Mouse (Mus musculus) lung, embryonic 15.5 days (tissue): ENCODE measurements around the gene Ttc25. TPM values are rescaled to one million over a fixed set of nuclear protein-coding genes. Genes with fewer than 3 reads are reported as not detected.
A peak's percentile ranks its signal among the peaks of the same experiment; 100 is the strongest.
"Not testable (repeated sequence)": the region's sequence is repeated elsewhere in the genome, so short reads cannot be mapped to it uniquely, and the experiment has no call there.

ENCODE experiments used
- ATAC-seq: fragments of 200-750 bp; cut with Nextera tagmentation; 2 replicates; pipeline ENCODE4 v1.8.0; 2017; ENCODE audit warnings: moderate number of reproducible peaks, borderline replicate concordance; ENCODE audit not compliant: low FRiP score, low TSS enrichment; ENCODE audit errors: extremely low read depth
- H3K27ac ChIP-seq: fragments of 300-500 bp; sonication (generic); 2 replicates; pipeline ENCODE4 v1.5.1; 2015; ENCODE audit warnings: moderate library complexity, mild to moderate bottlenecking, inconsistent platforms
- H3K27me3 ChIP-seq: fragments of 300-500 bp; sonication (generic); 2 replicates; pipeline ENCODE4 v1.6.1; 2015; ENCODE audit warnings: inconsistent platforms
- H3K36me3 ChIP-seq: fragments of 300-500 bp; sonication (generic); 2 replicates; pipeline ENCODE4 v1.6.1; 2015; ENCODE audit warnings: inconsistent platforms
- H3K4me1 ChIP-seq: fragments of 300-500 bp; sonication (generic); 2 replicates; pipeline ENCODE4 v1.6.1; 2015; ENCODE audit warnings: inconsistent platforms
- H3K4me2 ChIP-seq: fragments of 300-500 bp; sonication (generic); 2 replicates; pipeline ENCODE4 v1.6.1; 2015; ENCODE audit warnings: inconsistent platforms, mild to moderate bottlenecking, moderate library complexity
- H3K4me3 ChIP-seq: fragments of 300-500 bp; sonication (generic); 2 replicates; pipeline ENCODE4 v1.5.1; 2015; ENCODE audit warnings: mild to moderate bottlenecking, inconsistent platforms
- H3K9ac ChIP-seq: fragments of 300-500 bp; sonication (generic); 2 replicates; pipeline ENCODE4 v1.6.1; 2015; ENCODE audit warnings: inconsistent platforms
- H3K9me3 ChIP-seq: fragments of 300-500 bp; sonication (generic); 2 replicates; pipeline ENCODE4 v1.6.1; 2016; ENCODE audit warnings: inconsistent platforms
- WGBS: fragments of 180-500 bp; shearing (Covaris S2); methylation state at CpG from one replicate; pipeline ENCODE4 v1.1.7; 2015; 5-methylcytosine and 5-hydroxymethylcytosine counted together
- polyA plus RNA-seq: library from polyadenylated mRNA; unstranded; fragments of >200 nt; fragmentation: Nextera tagmentation; extraction: Ambion mirVana; gene quantifications from 2 replicates; pipeline ENCODE4 v1.2.1, GENCODE M21; 2015

Gene Ttc25
- polyA plus RNA-seq, 1 experiment from 2014 or later, result 2.6 TPM

DNA sequence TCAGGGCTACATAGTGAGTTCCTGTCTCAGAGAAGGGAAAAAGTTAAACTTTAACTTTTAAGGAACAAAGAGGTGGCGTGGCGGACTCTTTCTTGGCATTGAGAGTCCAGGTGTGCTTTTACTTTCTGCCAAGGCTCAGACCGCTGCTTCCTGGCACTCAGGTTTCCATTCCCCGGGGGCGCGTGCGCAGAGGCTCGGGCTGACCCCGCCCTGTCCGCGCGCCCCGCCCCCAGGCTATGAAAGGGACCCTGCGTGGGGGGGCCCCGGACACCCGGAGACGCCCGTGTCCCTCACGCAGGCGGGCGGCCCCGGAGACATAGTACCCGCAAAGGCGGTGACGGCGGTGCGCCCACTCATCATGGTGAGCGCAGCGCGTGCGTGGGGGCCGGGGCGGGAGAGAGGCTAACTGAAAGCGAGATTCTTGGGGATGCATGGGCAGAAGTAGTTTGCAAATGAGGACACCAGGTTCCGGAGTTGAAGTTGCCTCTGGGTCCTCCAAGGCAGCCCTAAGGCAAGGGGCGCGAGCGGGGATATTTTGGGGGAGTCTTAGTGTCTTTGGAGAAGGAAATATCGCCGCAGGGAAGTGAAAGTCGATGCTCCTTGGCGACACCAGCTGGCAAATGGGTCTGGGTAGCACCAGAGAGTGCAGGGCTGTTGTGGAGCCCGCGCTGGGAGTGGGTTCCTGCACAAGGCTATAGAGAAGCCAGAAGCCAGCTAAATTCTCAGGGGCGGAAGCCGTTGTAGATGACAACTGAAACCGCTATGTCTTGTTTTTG is 29.5 kb downstream of the Ttc25 start, which contains the start of gene Cnp:
TSS of gene Cnp (plus strand) at position 197 of the 776 bp plus-strand sequence.
- Histone ChIP-seq H3K9ac (peak within 1 kb of the TSS; percentile 61), H3K4me3 (peak within 1 kb of the TSS; percentile 72), H3K27ac (peak within 1 kb of the TSS; percentile 68), H3K4me2 (peak within 1 kb of the TSS; percentile 65), H3K9me3 (no peaks in the 10 kb centered on the region), H3K27me3 (peaks cover 3% of the 10 kb centered on the region; the same call in 1 of the 2 replicates), H3K36me3 (peaks cover 12% of the 10 kb centered on the region), H3K4me1 (peaks cover 19% of the 10 kb centered on the region)
- whole genome bisulfite sequencing, result 1% methylated on average over 46 of the region's 47 CpGs
- peak; percentile 88 for ATAC-seq

DNA sequence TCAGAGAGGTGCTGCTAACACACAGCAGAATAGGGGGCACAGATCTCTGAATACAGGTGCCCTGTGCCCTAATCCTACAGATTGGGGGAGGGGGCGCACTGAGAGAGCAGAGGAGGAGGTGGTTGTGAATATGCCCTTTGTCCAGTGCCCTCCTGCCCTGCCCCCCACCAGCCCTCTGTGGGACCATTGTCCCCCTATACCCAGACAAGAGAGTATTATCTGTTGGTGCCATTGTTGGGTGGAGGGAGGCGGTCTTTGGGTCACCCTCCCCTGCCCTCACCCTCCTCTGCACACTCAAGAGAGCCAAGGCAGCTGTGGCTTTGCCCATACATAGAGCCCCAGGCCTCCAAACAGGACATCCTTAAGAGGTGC is 30.1 kb downstream of the Ttc25 start:
- peaks cover 19% of the 10 kb centered on the region for H3K4me1 ChIP-seq
- peak overlapping the region; percentile 65 for H3K4me2 ChIP-seq
- H3K4me3 ChIP-seq, result peak overlapping the region; percentile 72
- peak overlapping the region; percentile 68; the same call in 1 of the 2 replicates for H3K27ac ChIP-seq
- 44% methylated on average over 2 of the region's 2 CpGs for WGBS
- H3K9ac ChIP-seq, result peak overlapping the region; percentile 61; the same call in 1 of the 2 replicates
- no peak for ATAC-seq
- H3K9me3 ChIP-seq, result no peaks in the 10 kb centered on the region
- peaks cover 3% of the 10 kb centered on the region; the same call in 1 of the 2 replicates for H3K27me3 ChIP-seq
- H3K36me3 ChIP-seq, result peaks cover 15% of the 10 kb centered on the region

DNA sequence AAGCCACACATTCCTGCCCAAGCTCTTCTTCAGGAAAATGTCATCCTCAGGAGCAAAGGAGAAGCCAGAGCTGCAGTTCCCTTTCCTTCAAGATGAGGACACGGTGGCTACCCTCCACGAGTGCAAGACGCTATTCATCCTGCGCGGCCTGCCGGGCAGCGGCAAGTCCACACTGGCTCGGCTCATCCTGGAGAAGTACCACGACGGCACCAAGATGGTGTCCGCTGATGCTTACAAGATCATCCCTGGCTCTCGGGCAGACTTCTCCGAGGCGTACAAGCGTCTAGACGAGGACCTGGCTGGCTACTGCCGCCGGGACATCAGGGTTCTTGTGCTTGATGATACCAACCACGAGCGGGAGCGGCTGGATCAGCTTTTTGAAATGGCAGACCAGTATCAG is 30.8 kb downstream of the Ttc25 start:
- no peaks in the 10 kb centered on the region; the same call in 1 of the 2 replicates for H3K27me3 ChIP-seq
- no peak for ATAC-seq
- peaks cover 23% of the 10 kb centered on the region for H3K36me3 ChIP-seq
- no peak overlapping the region for H3K4me2 ChIP-seq
- H3K4me3 ChIP-seq, result no peak overlapping the region
- H3K9me3 ChIP-seq, result no peaks in the 10 kb centered on the region
- H3K9ac ChIP-seq, result no peak overlapping the region
- peaks cover 11% of the 10 kb centered on the region for H3K4me1 ChIP-seq
- H3K27ac ChIP-seq, result no peak overlapping the region
- WGBS, result 63% methylated on average over 21 of the region's 21 CpGs

DNA sequence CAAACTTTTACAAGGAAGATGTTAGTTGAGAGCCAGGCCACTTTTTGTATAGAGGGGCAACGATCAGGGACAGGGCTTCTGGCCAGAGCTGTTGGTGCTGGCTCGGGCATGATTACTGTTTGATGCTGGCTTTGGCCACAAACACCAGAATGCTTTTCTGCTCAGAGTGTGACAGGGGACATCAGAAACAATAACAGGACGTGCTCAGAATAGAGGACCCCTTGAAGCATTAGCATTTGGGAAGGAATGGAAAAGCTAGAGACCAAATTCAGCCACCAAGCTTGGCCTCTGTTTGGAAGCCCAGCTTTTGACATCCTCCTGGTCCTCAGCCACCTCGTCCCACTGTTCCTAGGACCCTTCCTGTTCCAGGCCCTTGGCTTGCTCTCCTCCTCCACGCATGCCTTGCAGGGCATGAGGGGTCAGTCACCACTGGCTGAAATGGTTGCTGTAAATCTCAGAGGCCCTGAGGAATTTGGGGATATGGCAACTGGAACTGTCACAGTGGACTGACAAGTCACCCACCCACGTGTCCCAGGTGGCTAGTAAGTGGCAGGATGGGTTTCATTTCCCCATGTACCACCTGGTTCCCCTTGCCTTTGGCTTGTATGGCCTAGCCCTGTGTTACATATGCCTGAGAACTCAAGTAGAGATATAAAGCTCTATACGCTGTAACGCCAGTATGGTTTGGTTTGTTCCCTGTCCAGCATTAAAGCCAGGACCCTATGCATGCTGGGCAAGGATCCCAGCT is 32.6 kb downstream of the Ttc25 start:
- 68% methylated on average over 8 of the region's 8 CpGs for WGBS
- H3K9me3 ChIP-seq, result no peaks in the 10 kb centered on the region
- no peak overlapping the region for H3K4me3 ChIP-seq
- H3K27me3 ChIP-seq, result no peaks in the 10 kb centered on the region
- H3K36me3 ChIP-seq, result peaks cover 41% of the 10 kb centered on the region
- no peak overlapping the region for H3K27ac ChIP-seq
- H3K4me1 ChIP-seq, result peaks cover 10% of the 10 kb centered on the region
- H3K4me2 ChIP-seq, result no peak overlapping the region
- no peak for ATAC-seq
- H3K9ac ChIP-seq, result no peak overlapping the region

DNA sequence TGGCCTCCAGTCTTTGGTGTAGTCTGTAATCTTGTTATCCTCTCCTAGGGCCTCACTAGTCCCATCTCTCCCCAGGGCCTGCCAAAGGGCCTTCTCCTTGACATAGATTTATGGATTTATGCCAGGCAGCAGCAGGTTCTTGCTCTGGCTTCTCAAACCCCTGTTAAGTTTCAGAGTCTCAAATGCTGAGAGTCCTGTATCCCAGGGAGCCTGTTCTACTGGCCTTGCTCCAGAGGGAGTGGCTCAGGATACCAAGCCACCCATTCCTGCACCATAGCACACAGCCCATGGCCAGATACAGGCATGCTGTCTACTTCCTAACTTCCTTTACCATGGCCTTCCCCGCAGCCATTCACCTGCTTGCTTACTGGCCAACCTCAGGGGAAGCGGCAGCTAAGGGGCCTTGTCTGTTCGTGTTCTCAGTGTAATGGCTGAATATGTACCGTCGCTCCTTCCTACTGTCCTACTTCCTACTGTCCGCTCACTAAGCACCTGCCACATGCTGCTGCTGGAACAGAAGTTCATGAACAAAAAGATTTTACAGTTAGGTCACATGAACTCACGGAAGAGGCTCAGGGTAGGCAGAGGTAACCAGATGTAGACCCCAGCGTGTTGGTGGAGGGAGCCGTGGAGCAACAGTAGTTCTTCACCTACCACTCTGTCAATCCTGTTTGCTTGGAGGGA is 33.9 kb downstream of the Ttc25 start:
- no peak for ATAC-seq
- Histone ChIP-seq H3K9me3 (no peaks in the 10 kb centered on the region), H3K27ac (no peak overlapping the region), H3K4me3 (no peak overlapping the region), H3K4me1 (peaks cover 10% of the 10 kb centered on the region), H3K9ac (no peak overlapping the region), H3K36me3 (peaks cover 53% of the 10 kb centered on the region), H3K27me3 (no peaks in the 10 kb centered on the region), H3K4me2 (no peak overlapping the region)
- 87% methylated on average over 9 of the region's 9 CpGs for WGBS

DNA sequence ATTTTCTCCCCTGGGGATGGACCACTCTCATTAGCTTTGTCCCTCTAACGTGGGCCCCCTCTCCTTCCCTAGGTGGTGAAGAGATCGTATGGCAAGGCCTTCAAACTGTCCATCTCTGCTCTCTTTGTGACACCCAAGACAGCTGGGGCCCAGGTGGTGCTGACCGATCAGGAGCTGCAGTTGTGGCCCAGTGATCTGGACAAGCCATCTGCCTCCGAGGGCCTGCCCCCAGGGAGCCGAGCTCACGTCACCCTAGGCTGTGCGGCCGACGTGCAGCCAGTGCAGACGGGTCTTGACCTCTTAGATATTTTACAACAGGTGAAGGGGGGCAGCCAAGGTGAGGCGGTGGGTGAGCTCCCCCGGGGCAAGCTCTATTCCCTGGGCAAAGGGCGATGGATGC is 34.9 kb downstream of the Ttc25 start:
- Histone ChIP-seq H3K4me2 (no peak overlapping the region), H3K27ac (no peak overlapping the region), H3K27me3 (no peaks in the 10 kb centered on the region), H3K9ac (no peak overlapping the region), H3K9me3 (no peaks in the 10 kb centered on the region), H3K4me3 (no peak overlapping the region), H3K4me1 (peaks cover 6% of the 10 kb centered on the region), H3K36me3 (peaks cover 63% of the 10 kb centered on the region)
- WGBS, result 87% methylated on average over 13 of the region's 13 CpGs
- no peak for ATAC-seq

DNA sequence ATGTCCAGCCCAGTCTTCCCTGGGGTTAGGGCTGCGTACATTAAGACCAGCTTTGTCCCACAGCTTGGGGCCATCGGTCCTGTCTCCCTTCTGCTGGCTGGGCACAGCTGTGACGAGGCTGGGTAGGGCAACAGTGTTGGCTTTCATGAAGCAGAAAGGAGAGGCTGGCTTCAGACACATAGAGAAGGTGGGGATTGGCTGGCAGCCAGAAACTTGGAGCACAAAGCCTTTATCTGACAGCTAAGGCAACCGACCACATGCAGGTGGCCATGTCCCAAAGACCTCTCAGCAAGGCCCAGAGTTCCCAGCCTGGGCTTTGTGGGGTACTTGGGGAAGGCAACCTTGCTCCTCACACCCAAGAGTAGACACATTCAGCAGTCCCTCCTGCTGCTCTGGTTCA is 36.3 kb downstream of the Ttc25 start:
- Histone ChIP-seq H3K4me3 (no peak overlapping the region), H3K9ac (no peak overlapping the region), H3K36me3 (peaks cover 78% of the 10 kb centered on the region), H3K4me1 (no peaks in the 10 kb centered on the region), H3K9me3 (no peaks in the 10 kb centered on the region), H3K4me2 (no peak overlapping the region), H3K27ac (no peak overlapping the region), H3K27me3 (no peaks in the 10 kb centered on the region)
- peak; percentile 27; the same call in 1 of the 2 replicates for ATAC-seq
- 65% methylated on average over 4 of the region's 4 CpGs for WGBS

DNA sequence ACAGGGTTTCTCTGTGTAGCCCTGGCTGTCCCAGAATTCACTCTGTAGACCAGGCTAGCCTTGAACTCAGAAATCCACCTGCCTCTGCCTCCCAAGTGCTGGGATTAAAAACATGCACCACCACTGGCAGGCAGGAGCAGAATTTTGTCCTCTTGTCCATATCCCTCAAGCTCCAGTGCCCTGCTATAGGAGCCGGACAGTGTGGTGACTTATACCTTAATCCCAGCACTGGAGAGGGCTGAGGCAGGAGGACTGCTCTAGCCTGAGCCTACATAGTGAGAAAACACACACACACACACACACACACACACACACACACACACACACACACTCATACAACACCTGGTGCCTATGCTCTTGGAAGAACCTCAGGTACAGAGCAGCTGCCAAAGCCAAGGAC is 37.0 kb downstream of the Ttc25 start:
- not testable (repeated sequence) for H3K9ac ChIP-seq, H3K4me1 ChIP-seq, H3K27me3 ChIP-seq, H3K27ac ChIP-seq, H3K4me2 ChIP-seq, ATAC-seq, H3K4me3 ChIP-seq, H3K9me3 ChIP-seq
- peaks cover 85% of the 10 kb centered on the region for H3K36me3 ChIP-seq
- 94% methylated on average over 1 of the region's 1 CpGs for WGBS

DNA sequence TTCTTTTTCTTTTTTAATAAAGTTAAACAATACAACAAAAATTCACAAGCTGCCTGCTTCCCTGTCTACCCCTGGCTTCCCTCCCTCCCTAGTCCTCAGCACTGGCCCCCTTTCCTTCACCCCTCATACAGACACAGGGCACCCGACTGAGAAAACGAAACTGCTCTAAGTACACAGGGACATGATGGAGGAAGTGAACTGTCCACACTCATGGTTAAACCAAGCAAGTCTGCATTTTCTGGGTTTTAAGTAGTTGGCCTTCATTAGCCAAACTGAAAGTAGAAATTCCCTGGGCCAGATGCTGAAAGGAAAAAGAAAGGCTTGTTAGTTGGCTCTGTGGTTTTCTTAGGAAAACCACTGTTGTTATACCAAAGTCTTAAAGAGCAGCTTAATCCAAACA is 37.4 kb downstream of the Ttc25 start:
- no peak overlapping the region for H3K4me2 ChIP-seq
- H3K27me3 ChIP-seq, result no peaks in the 10 kb centered on the region
- H3K36me3 ChIP-seq, result peaks cover 89% of the 10 kb centered on the region
- no peak overlapping the region for H3K4me3 ChIP-seq
- no peak for ATAC-seq
- no peak overlapping the region for H3K9ac ChIP-seq
- H3K9me3 ChIP-seq, result no peaks in the 10 kb centered on the region
- H3K27ac ChIP-seq, result no peak overlapping the region
- H3K4me1 ChIP-seq, result no peaks in the 10 kb centered on the region
- 89% methylated on average over 2 of the region's 2 CpGs for WGBS

DNA sequence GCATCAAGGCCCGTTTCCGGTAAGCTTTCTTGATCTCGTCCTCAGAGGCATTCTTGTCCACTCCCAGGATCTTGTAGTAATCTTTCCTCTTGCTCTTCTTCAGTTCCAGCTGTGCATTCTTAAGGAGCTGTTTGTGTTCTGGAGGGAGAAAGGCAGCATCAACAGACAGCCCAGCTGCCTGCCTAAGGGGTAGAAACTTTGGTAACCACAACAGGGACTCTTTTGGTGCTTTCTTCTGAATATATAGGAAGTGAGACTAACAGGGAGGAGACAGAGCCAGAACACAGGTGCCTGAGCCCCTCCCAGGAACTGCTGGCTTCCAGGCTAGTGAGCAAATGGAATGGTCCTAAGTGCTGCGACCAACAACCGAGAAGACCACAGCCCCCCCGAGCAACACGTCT is 39.2 kb downstream of the Ttc25 start:
- H3K27me3 ChIP-seq, result no peaks in the 10 kb centered on the region
- no peak overlapping the region for H3K9ac ChIP-seq
- H3K4me1 ChIP-seq, result no peaks in the 10 kb centered on the region
- no peak for ATAC-seq
- no peaks in the 10 kb centered on the region for H3K9me3 ChIP-seq
- H3K27ac ChIP-seq, result no peak overlapping the region
- H3K36me3 ChIP-seq, result peaks cover 96% of the 10 kb centered on the region
- H3K4me2 ChIP-seq, result no peak overlapping the region
- H3K4me3 ChIP-seq, result no peak overlapping the region
- 89% methylated on average over 7 of the region's 7 CpGs for WGBS

DNA sequence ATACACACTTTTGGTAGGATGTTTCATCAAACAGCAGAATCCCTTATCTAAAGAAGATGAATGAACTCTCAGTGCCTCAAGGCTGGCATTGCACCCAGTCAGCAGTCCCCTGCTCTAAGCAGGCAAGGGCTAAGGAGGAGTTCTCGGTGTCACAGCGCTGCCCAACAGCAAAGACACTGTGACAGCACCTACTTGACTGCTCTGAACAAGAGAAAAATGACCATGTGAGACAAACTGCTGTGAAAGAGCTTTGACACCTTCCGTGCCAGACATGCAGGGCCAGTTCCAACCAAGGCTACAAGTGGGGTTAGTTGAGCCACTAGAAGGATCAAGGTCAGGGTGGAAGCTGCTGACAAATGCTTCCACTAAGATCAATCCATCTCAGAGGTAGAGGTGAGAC is 39.7 kb downstream of the Ttc25 start:
- Histone ChIP-seq H3K4me1 (no peaks in the 10 kb centered on the region), H3K9me3 (no peaks in the 10 kb centered on the region), H3K27me3 (no peaks in the 10 kb centered on the region), H3K36me3 (peaks cover 98% of the 10 kb centered on the region), H3K4me3 (no peak overlapping the region), H3K27ac (no peak overlapping the region), H3K4me2 (no peak overlapping the region), H3K9ac (no peak overlapping the region)
- WGBS, result 94% methylated on average over 3 of the region's 3 CpGs
- ATAC-seq, result no peak

DNA sequence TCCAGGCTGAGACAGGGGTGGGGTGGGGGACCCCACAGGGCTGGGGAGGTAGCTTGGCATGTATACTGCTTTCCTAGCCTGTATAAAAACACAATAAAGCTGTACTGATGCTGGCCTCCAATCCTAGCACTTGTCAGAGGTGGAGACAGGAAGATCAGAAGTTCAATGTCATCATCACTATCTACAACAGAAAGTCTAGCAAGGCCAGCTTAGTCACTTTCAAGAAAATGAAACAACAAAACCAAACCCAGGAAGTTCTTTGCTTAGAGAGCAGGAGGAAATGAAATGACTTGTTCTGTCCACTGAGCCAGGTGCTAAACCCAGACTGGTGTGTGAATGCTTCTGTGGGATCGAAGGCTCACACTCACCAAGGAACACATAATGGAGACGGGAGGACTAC is 43.1 kb downstream of the Ttc25 start:
- Histone ChIP-seq H3K27me3 (no peaks in the 10 kb centered on the region), H3K4me3 (no peak overlapping the region), H3K9ac (no peak overlapping the region), H3K36me3 (peaks cover 97% of the 10 kb centered on the region), H3K4me2 (no peak overlapping the region), H3K9me3 (no peaks in the 10 kb centered on the region), H3K27ac (no peak overlapping the region), H3K4me1 (no peaks in the 10 kb centered on the region)
- WGBS, result 90% methylated on average over 2 of the region's 2 CpGs
- ATAC-seq, result no peak
